Mouse (Mus musculus) ES-E14 (cell line): ENCODE data around the gene Papolb.

ENCODE experiments used
- CHD2 ChIP-seq: IDR thresholded peaks from 2 replicates; pipeline ENCODE4 v1.6.1; 2014; ENCODE audit warnings: mild to moderate bottlenecking, low read depth, low read length, inconsistent platforms
- HCFC1 ChIP-seq: IDR thresholded peaks from 2 replicates; pipeline ENCODE4 v1.6.1; 2012; ENCODE audit warnings: low read length, inconsistent platforms, borderline replicate concordance; ENCODE audit not compliant: insufficient read depth
- MAFK ChIP-seq: IDR thresholded peaks from 2 replicates; pipeline ENCODE4 v1.6.1; 2014; ENCODE audit warnings: mild to moderate bottlenecking, low read depth, low read length, inconsistent platforms; ENCODE audit not compliant: insufficient read depth
- ZC3H11A ChIP-seq: IDR thresholded peaks from 2 replicates; pipeline ENCODE4 v1.6.1; 2012; ENCODE audit warnings: low read depth, mild to moderate bottlenecking, inconsistent platforms, low read length, borderline replicate concordance
- ZNF384 ChIP-seq: IDR thresholded peaks from 2 replicates; pipeline ENCODE4 v1.6.1; 2012; ENCODE audit warnings: low read depth, low read length, inconsistent platforms

DNA sequence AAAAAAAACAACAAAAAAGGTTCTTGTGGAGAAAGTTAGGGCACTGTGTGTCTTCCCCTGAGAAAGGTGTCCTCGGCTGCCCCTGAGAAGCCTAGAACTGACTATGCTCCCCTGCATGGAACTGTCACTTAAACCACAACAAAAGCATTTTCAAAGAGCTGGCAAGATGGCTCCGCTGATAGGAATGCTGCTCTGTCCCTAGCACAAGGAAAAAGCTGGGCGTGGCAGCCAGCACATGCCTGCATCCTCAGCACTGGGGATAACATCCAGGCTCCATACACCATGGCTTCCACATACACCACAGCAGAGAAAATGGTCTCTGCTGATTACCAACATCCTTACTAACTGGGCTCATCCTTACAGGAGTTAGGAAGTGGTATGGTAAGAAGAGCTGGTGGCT, 17.2 kb upstream of the Papolb start:
- TF ChIP-seq MAFK (no peak), ZNF384 (no peak), ZC3H11A (no peak), HCFC1 (no peak), CHD2 (no peak)
